Mouse (Mus musculus) bone marrow, adult 2 months (tissue): ENCODE measurements at regions not wholly inside any gene's neighbourhood (a gene's known extent, or its start where the extent isn't known, plus 50 kb on each side); places are given as distances from the start of the nearest gene placed in this dataset.

ENCODE experiments used
- H3K27ac ChIP-seq: fragments of 200-500 bp; 2 replicates; pipeline ENCODE4 v1.5.1; 2012; ENCODE audit warnings: low read depth, mild to moderate bottlenecking, control low read depth, inconsistent platforms, low read length; ENCODE audit not compliant: control insufficient read depth, poor library complexity, insufficient read depth
- H3K4me1 ChIP-seq: fragments of 200-500 bp; 2 replicates; pipeline ENCODE4 v1.6.1; 2011; ENCODE audit warnings: low read length; ENCODE audit not compliant: control insufficient read depth, insufficient read depth
- H3K4me3 ChIP-seq: fragments of 200-500 bp; replicated peaks from 2 replicates; pipeline ENCODE3; 2011; ENCODE audit warnings: mild to moderate bottlenecking, low read depth, low read length, control low read depth; ENCODE audit not compliant: control insufficient read depth
- CTCF ChIP-seq: fragments of 200-500 bp; IDR thresholded peaks from 2 replicates; pipeline ENCODE4 v1.5.1; 2011; ENCODE audit warnings: low read length, control low read depth; ENCODE audit not compliant: control insufficient read depth, insufficient read depth
- POLR2A ChIP-seq: fragments of 200-500 bp; IDR thresholded peaks from 2 replicates; pipeline ENCODE4 v1.6.1; 2011; ENCODE audit warnings: low read depth, mild to moderate bottlenecking, control low read depth, low read length, borderline replicate concordance; ENCODE audit not compliant: control insufficient read depth
- WGBS: fragments of 180-500 bp; shearing (Covaris S2); methylation state at CpG from one replicate; pipeline ENCODE4 v1.1.7; 2018; 5-methylcytosine and 5-hydroxymethylcytosine counted together

- no peaks in the 10 kb centered on the region for H3K4me1 ChIP-seq
- WGBS: 69% methylated on average over 2 of the region's 2 CpGs
- H3K4me3 ChIP-seq: no peak overlapping the region
- TF ChIP-seq CTCF: no peak
- H3K27ac ChIP-seq: no peak overlapping the region
Measured at GRCm38 (mm10) chr2:178997921-178998320, 444.3 kb upstream of the Cdh4 start.

DNA sequence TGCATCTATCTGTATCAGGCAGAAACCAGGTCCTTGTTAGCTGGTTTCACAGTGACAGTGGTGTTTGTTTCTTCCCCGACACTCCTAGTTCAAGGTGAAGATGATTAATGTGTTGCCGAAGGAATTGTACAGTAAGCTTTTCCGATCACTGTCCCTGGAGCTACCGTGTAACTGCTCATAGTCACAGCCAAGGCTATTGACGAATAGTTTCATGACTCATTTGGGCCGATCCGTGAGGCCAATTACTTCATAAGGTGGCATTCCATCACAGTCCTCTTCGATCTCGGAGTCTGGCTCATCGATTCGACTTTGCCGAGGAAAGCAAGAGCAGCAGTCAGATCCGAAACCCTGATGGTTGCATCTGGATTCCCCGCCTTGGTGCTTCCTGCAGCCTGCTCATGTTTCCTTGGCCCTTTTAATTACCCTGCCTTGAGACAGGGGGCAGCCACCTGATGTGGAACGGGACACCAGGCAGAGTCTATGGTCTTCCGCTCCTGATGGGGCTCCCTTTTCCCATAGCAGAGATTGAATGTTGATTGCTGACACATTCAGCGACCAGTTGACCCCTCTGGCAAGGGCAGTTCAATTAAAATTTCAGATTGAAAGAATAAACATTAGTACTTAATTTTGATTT is 441.7 kb upstream of the Cdh4 start:
- no peak overlapping the region for H3K27ac ChIP-seq
- H3K4me3 ChIP-seq: no peak overlapping the region
- no peaks in the 10 kb centered on the region for H3K4me1 ChIP-seq
- WGBS: 73% methylated on average over 17 of the region's 17 CpGs
- no peak for TF ChIP-seq POLR2A
- TF ChIP-seq CTCF: no peak

DNA sequence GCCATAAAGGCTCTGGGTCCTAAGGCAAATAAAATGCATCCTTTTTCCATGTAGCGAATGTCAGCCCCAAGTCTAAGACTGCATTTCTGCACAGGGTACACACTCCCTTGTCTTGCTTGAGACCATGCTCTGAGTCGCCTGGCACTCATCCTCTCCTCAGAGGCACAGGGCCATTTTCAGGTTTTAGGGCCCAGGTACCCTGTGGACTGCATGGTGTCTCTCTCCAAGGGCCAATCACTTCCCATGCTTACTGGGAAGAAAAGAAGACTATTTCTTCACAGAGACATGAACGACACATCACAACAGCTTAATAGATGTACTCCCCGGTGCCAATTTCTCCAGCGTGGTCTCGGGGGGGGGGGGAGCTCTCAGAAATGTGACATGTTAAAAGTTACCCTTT is 434.5 kb upstream of the Cdh4 start:
- TF ChIP-seq POLR2A (no peak), CTCF (no peak)
- no peak overlapping the region for H3K4me3 ChIP-seq
- H3K27ac ChIP-seq: no peak overlapping the region
- no peaks in the 10 kb centered on the region for H3K4me1 ChIP-seq
- WGBS: 81% methylated on average over 6 of the region's 6 CpGs

- TF ChIP-seq POLR2A: no peak
- TF ChIP-seq CTCF: no peak
Measured at GRCm38 (mm10) chr2:179013891-179014593, 428.2 kb upstream of the Cdh4 start.

GRCm38 (mm10) chr2:179022675-179023194 is 419.5 kb upstream of the Cdh4 start:
- no peak overlapping the region for H3K4me3 ChIP-seq
- H3K4me1 ChIP-seq: no peaks in the 10 kb centered on the region
- 68% methylated on average over 5 of the region's 5 CpGs for WGBS
- no peak for TF ChIP-seq CTCF
- H3K27ac ChIP-seq: no peak overlapping the region

More at GRCm38 (mm10) chr2:179013891-179014593, 428.2 kb upstream of the Cdh4 start:
- Histone ChIP-seq H3K4me3 (no peak overlapping the region), H3K27ac (no peak overlapping the region), H3K4me1 (no peaks in the 10 kb centered on the region)
- 78% methylated on average over 6 of the region's 6 CpGs for WGBS

DNA sequence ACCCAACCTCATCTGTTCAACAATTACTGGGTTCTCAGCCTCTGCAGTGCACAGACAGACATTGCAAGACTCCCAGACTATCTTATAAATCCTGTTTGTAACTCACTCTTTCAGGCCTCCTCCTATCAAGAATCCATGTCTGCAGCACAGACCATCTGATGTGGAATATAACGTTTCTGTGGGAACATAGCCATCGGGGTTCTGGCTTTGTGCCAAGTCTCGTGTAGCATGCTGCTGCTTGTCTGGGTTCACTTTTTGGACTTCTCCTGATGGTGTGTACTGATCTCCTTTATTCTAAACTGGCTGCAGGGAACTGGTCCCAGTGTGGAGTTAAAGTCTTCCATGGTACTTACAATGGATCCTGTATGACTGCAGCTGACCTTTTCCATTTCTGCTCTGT is 418.0 kb upstream of the Cdh4 start:
- Histone ChIP-seq H3K27ac (no peak overlapping the region), H3K4me1 (no peaks in the 10 kb centered on the region), H3K4me3 (no peak overlapping the region)
- TF ChIP-seq CTCF (no peak), POLR2A (no peak)
- WGBS: 57% methylated on average over 3 of the region's 3 CpGs

DNA sequence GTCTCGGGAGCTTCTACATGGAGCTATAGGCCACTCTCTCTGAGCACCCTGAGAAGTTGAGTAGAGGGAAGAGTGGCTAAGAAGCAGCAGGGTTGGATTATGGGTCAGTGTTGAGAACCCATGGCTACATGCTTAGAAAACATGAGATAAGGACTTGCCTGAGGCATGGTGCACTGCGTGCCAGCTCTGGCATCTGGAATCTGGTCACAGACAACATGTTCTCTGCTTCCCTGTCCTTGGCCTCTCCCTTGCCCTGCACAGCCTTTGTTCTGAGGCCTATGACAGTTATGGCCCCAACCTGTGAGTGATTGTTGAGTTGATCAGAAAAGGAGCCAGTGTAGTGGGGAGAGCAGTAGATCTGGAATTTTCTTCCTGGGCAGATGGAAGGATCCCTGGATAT is 409.1 kb upstream of the Cdh4 start:
- Histone ChIP-seq H3K27ac (no peak overlapping the region), H3K4me1 (no peaks in the 10 kb centered on the region; the same call in 1 of the 2 replicates), H3K4me3 (no peak overlapping the region)
- TF ChIP-seq CTCF (no peak), POLR2A (no peak)
- 79% methylated on average over 2 of the region's 2 CpGs for WGBS

GRCm38 (mm10) chr2:179035446-179035845 is 406.8 kb upstream of the Cdh4 start:
- no peak overlapping the region for H3K27ac ChIP-seq
- 76% methylated on average over 6 of the region's 6 CpGs for WGBS
- no peak overlapping the region for H3K4me3 ChIP-seq
- H3K4me1 ChIP-seq: no peaks in the 10 kb centered on the region; the same call in 1 of the 2 replicates
- TF ChIP-seq CTCF (no peak), POLR2A (no peak)

DNA sequence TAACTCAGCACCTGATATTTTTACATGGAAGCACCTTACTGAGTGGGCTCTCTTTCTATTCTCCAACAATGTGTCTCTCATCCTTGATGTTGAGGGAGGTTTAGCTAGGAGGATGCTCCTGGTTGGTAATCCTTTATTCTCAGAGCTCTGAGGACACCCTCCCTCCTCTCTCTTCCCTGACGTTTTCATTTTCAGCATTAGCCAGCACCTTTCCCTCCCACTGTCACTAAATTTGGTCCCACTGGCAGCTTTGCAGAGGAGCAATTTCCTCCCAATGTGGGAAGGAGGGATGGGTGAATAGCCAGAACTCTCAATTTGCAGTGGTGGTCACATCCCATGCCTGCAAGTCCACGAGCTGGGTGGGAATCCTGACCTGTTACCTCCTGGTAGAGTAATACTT is 402.5 kb upstream of the Cdh4 start:
- no peak for TF ChIP-seq CTCF
- TF ChIP-seq POLR2A: no peak
- Histone ChIP-seq H3K27ac (no peak overlapping the region), H3K4me1 (no peaks in the 10 kb centered on the region), H3K4me3 (no peak overlapping the region)
- 46% methylated on average over 2 of the region's 2 CpGs for WGBS
